Mouse (Mus musculus) lung, postnatal 14 days (tissue): Measurements from ENCODE around the gene Rcbtb2.

Source experiments
- DNase-seq: peaks from one replicate; pipeline ENCODE4 v3.0.0; 2021

Gene Rcbtb2

DNA sequence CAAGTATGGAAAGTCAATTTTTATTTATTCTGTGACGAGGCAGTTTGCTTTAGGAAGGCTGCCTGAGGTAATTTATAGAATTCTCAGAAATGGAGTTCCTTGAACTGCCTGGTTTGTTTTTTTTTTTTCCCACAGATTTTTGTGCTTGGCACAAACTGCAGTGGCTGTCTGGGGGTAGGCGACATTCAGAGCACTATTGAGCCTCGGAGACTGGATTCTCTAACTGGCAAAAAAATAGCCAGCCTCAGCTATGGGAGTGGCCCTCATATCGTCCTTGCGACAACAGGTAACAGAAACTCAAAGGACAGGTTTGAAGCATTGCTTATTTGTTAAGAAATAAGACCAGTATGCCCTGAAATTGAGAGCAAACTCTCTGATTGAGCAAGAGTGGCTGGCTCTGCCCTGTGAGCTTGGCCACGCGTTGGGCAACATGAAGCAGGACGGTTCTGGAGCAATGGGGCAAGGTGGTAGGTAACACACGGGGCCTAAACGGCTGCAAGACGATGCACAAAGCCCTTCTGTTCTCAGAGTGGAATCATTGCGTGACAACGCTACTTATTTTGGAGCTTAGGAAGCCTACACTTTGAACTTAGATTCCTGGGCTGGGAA, 39.5 kb downstream of the Rcbtb2 start:
- DNase-seq, result no peak

DNA sequence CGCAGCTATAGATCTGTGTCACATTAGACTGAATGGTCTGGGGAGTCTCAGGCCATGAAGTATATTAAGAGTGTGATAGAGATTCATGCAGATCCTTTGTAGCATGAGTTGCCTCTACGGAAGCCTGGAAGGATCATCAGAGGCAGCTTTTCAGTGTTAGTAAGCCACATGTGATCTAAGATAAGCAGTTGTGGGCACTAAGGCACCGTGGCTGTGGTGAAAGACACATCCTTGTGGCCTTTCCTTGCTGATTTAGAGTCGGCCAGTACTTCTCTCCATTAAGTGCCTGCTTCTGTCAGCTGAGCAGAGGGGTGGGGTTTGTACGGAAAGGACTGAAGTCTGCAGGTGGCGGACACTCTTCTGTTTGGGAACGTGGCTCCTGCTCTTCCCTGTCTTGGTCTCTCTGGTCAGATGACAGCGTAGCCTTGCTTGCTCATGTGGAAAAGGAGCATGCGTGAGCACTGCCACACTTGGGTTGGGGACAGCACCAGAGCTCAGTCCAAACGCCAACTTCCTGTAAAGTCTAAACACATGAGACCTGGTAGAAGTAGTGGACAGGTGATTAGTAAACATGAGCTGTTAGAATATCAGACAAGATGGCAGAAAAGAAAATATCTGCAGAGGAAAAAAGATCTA, 40.6 kb downstream of the Rcbtb2 start:
- DNase-seq, result no peak

DNA sequence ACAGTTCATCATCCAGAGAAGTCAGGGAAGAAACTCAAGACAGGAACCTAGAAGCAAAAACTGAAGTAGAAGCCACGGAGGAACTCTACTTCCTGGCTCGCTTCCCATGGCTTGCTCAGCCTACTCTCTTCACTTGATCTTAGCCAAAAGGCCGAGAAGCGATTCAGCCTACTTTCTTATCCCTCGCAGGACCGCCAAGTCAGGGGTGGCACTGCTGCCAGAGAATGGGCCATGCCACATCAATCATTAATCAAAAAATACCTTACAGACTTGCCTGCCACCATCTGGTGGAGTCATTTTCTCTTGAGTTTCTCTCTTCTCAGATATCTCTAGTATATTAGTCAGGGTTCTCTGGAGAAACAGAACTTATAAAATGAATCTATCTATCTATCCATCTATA, 42.3 kb downstream of the Rcbtb2 start:
- DNase-seq, result no peak

DNA sequence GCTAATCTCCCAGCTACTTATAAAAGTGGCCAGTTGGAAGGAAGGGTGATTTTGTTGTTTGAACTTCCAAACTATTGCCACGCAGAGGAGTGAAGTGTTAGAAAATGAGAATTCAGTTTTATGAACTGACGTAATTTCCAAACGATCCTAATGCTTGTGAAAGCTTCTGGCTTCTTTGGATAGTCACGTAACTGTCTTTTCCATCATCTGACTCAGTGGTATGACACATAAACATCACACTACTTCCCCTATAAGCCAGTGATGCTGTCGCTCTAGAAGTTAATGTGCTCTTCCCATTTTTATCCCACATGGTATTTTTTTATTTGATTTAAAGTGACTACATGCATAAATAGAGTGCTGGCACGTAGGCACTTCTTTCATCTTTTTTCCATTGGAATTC, 45.8 kb downstream of the Rcbtb2 start:
- no peak for DNase-seq

DNA sequence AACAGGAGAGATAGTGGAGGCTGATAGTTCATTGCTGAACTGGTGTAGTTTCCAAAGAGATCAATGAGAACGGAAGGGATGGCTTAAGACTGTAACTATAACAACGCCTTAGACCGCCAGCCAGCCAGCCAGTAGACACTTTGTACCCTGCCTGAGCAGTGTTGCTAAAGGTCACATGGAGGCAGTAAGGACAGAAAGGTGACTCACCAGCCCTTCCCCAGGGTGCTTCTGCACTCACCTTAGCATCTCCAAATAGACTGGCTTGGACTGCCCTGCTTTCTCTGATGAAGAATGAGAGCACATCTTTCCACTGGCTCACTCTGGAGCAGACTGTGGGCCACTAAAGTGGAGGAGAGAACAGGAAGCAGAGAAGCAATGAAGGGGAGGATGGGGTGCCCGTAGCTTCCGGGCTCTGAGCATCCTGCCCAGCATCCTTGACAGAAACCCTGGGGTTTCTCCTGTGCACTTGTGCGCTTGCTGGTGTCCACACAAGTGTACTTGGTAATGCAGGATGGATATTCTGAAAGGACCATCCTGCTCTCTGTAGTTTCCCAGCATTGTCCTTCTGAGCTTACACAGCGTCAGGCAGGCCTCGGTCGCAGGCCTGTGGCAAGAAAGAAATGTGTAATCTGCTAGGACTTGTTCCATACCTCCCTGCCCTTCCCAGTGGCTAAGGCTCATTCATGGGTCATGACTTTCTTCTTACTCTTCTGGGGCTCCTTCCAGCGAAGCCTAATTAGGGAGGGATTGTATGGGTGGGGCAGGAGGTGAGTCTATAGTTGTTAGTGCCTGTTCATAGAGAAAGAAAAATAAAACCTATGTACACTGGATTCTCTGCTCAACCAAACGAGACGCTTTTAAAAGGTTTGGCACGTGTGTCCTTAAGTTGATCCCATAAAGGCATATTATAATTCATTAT, 47.3 kb downstream of the Rcbtb2 start:
- no peak for DNase-seq

DNA sequence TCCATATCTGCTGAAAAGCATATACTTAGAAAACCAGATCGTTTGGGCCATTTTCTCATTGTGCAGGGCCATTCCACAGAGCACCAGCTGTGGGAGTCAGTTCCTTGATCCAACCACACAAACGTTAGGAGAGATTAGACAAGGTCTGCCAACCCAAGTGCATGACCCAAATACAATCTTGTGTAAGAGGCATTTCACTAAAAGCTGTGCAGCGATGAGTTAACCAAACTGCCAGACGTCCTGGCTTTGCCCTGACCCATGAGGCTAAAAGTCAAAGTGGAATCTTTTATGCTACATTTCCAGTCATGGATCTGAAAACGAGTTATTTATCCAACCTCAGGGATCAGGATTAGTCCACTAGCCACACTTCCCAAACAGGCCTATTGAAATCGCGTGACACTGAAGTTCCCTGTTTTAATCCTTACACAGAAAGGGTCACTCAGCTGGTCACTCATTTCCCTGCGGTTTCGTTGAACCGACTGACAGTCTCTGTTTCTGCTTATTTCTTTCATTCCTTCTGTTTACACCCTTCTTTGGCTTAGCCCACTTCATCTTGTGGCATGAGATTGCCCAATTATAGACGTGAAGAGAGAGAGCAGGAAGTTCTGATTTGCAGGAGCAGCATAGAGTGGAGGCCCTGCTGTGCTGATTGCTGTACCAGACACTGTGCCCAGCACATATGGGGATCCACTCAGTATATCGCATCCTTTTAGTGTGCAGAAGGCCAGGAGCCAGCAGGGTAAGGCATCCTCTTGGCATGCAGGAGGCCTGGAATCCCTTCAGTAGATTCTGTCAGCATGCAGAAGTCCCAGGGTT, 49.6 kb downstream of the Rcbtb2 start:
- no peak for DNase-seq

DNA sequence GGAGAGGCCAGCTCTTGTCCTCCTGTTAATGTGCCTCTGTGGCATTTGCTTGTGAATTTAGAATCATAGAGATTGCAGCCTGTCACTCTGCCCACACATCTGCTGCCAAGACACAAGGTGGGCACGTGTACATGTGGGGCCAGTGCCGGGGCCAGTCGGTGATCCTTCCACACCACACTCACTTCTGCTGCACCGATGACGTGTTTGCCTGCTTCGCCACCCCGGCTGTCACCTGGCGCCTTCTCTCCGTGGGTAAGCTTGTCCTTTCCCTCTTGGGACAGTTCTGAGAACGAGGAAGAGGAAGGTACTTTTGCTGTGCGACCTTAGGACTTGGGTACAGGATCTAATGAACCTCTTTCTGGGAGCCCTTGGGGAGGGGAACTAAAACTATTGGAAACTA, 50.8 kb downstream of the Rcbtb2 start:
- DNase-seq, result no peak

DNA sequence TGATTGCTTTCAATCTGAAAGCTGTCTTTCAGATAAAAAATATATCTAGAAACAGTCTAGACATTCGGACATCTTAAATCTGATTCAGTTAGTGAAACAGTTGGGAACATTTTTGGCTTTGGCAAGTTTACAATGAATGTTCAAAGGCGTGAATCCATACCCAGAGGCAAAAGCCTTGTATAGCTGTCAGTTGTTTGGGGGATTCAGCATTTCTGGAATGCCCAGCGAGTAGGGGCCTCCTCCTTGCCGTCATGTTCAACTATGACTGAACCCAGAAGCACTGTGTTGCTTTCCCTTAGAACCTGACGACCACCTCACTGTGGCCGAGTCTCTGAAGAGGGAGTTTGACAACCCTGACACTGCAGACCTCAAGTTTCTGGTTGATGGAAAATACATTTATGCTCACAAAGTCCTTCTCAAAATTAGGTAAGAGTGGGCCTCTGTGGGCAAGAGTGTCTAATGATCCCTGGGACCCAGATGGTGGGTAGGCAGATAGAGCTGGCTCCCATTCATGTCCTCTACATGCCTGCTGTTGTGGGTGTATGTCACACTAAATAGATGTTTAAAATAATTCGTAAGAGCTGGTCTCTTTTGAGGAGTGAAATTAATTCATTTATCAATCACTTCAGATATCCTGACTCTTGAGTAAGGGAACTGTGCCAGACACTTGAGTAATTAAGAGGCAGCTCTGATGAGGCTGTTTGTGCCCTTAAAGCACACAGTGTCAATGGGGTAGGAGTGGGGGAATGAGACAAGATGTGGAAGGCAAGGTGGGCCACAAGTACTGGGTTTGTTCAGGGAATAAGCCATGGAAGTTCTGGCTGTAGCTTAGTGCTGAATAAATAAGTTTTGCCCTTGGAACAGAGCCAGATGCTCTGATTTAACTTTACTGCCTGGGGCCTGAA, 51.5 kb downstream of the Rcbtb2 start:
- no peak for DNase-seq

DNA sequence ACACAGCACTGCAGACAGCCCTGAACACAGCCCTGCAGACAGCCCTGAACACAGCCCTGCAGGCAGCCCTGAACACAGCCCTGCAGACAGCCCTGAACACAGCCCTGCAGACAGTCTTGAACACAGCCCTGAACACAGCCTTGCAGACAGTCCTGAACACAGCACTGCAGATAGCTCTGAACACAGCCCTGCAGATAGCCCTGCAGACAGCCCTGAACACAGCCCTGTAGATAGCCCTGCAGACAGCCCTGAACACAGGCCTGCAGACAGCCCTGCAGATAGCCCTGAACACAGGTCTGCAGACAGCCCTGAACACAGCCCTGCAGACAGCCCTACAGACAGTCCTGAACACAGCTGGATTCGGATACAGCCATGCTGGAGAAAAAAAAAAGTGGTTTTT, 52.2 kb downstream of the Rcbtb2 start:
- no peak for DNase-seq

DNA sequence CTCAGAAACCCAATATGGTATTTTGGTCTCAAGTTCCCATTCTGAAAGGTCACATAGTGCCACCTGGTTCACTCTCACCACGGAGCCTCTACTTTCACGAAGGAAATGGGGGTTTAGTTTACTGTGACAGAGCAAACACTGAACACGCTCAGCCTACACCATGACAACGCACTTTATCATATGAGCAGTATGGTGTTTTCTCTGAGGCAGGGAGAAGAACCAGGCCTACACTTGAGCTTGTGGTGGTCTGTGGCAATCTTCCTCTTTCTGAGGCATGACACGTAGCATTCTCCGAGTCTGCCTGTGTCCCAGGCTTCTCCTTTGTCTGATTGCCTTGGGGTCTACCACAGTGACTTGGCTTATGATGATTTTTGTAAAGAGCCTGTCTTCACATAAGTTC, 53.0 kb downstream of the Rcbtb2 start:
- no peak for DNase-seq

DNA sequence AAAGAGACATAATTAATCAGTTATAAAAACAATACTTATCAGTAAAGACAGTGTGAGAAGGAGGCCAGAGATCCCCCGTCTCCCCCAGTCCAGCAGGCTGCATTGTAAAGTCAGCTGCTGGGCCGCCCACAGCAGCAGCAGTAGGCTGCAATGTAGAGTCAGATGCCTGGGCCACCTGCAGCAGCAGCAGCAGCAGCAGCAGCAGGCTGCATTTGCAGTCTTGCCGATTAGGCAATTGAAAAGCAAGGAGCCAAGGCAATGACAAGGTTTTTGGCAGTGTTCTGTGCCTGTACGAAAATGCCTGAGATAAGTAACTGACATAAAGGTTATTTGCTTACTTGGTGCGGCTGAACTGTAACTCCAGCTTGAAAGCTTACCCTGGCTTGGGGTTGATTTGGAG, 53.4 kb downstream of the Rcbtb2 start:
- no peak for DNase-seq

DNA sequence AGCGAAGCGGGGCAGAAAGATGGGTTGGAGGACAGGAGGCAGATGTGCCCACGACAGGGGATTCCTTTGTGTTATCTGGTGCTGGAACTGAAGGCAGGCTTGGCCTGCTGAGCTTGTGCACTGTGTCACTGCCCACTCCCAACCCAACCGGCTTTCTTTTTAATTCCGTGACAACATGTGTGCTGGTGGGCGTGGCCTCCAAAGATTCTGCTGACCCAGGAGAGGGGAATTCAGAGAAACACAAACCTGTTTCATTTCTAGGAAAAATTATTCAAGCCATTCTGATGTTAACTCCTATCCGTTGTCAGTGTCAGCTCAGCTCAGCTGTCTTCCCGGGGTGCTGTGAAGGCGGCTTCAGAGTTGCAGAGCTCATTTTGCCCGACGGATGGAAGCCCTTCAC, 55.1 kb downstream of the Rcbtb2 start:
- no peak for DNase-seq

DNA sequence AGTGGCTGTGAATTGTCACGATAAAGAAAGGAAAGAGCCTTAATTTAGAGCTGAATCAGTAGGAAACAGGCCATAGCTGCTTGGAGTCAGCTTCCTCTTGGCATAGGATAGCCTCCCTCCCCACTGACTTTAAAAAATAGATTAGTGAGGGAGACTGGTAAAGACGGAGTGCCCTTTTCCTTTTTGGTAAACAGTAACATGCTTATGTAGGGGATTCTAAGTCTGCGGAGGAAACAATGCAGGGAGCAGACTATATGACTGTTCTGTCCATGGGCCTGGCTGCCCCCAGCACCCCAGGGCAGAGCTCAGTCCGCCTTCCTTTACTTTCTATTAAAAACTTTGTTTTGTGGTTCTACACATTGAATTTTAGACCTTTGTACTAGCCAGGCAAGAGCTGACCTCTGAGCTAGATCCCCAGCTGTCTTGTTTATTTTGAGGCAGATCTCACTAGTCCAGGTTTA, 56.4 kb downstream of the Rcbtb2 start:
- DNase-seq, result no peak

DNA sequence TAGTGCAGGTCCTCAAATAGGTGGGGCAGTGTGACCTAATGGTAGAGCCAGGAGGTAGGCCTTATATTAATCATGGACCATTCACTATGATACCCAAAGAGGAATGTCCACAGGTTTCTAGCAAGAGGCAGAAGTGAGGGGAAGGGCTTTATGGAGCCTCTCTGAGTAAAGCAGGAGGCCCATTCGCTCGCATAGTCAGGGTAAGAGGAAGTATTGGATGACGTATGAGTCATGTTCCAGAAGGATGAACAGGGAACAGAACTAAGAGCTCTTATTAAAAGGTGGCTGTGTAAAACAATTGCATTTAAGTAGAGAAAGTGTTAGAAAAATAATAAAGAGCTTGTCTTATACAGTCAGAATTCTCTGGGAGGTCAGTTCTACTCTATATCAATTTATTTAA, 57.8 kb downstream of the Rcbtb2 start:
- DNase-seq, result no peak

DNA sequence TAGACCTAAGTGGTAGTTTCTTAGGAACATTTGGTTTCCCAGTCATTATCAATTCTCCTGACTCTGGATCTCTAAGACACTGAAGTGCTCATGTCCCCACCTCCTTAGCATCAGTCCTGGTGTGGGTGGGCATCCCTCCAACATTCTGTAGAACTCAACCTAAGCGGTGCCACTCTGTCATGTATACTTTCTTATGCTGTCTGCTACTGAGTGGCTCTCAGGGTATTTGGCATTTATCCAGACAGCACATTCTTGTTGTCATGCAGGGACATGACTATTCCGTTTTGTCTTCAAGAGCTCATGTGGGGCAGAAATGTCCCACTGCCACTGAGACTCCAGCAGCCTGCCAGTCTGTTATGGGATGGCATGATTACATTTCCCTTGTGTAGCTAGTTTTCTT, 58.3 kb downstream of the Rcbtb2 start:
- no peak for DNase-seq

DNA sequence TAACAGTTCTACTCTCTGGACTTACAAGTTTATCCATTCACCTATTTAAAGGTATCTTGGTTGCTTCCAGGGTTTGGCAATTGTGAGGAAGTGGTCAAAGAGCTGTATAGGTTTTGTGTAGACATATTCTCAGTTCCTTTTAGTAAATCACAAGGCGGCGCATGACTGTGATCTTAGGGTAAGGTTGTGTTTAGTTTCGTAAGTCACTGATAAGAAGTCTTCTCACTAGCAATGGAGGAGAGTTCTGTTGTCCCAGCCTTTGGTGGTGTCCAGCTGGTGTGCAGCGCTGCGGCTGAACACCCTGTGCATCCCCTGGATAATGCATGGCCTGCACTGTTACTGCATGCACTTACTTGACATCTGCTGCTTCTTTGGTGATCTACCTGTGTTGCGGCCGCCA, 64.0 kb downstream of the Rcbtb2 start:
- no peak for DNase-seq

DNA sequence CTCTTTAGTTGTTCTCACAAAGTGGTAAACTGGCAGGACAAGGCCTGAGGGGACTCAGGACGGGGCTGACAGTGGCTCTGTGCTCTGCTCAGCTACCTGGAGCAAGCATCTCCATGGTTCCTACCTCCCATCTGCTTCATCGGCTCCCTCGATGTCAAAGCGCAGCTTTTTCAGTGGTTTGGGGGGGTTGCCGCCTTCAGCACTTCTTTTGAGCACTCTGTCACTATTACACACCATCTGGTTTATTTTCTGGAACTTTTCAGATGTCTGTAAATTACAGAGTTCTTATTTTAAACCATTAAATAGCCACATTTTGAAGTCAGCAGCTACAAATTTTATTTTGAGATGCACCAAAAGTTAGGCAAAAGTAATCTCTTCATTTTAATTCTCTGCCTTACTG, 76.2 kb downstream of the Rcbtb2 start:
- DNase-seq, result no peak

DNA sequence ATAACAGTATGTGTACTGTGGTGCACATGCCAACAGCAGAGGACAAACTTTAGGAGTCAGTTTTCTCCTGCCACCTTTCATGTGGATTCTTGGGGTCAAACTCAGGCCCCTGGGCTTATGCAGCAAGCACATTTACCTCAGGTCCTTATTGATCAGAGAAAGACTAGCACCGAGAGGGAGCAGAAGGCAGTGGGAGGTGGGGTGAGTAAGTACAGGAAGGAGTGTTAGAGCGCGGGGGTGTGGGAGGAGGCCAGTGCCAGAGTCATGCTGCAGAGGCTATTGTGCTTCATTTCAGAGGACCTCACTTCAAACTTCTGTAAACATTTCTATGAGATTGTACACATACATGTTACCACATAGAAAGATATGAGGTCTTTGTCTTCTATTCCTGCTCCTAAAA, 78.6 kb downstream of the Rcbtb2 start:
- no peak for DNase-seq

DNA sequence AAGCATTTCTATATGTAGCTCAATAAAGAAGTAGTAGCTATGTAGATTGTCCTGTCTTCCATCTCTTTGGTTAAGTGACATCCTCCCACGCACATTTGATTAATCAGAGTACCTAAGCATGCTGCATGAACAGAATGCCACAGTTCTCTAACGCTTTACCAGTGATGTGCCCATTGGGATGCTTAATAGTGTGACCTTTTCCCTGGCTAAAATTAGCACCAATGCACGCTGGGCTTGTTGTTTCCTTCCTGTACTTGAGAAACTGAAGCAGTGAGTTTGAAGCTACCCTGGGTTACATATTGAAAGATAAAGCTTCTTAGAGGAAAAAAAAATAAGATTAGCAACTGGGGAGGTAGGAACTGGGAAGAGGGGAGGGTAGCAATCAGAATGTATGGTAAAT, 81.2 kb downstream of the Rcbtb2 start:
- DNase-seq, result no peak

DNA sequence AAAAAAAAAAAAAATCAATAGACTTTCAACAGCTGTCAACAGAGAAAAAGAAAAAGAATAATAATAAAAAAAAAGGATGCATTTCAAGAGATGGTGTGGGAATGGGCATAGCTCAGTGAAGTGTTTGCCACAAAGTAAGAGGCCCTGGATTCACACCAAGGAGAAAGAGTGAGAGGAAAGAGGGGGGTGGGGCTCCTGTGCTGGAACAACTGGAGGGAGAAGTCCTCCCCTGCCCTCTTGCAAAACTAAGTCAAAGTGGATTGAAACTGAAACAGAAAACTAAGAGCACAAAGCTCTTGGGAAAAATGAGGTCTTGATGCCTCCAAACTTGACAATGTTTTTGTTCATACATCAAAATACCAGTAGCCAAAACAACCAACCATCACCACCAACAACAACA, 86.4 kb downstream of the Rcbtb2 start:
- DNase-seq, result peak; percentile 50

DNA sequence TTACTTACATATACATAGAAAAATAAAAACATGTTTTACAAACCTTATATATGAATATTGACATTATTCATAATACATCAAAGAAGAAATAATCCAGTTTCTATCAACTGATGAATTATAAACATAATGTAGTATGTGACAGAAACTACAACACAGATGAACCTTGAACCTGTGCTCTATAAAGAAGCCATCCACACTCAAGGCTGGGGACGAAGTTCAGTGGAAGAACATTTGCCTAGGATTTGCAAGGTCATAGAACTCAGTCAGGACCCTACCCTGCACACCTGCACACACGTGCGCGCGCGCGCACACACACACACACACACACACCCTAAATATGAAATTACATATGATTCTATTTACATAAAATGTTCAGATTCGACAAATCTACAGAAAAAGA, 87.4 kb downstream of the Rcbtb2 start:
- DNase-seq, result no peak

DNA sequence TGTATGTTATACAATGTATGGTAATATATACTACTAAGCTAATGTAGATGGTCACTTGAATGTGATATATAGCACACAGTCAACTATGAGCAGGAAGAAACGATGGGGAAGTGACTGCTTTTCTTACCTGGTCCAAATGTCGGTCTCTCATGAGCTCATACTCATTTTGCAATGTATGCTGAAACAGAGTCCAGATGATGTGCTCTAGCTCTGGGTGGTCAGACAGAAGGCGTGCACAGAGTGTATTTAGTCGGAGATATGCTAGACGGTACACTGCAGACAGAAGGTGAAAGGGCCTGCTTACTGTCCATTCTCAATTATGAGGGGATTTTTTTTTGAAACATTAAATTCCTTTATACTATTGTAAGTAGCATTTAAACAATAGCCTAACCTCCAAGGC, 88.6 kb downstream of the Rcbtb2 start:
- no peak for DNase-seq
